Mouse (Mus musculus) stomach, postnatal 0 days (tissue): ENCODE results near the gene 3110009E18Rik.

Experiments used
- CTCF ChIP-seq: IDR thresholded peaks from 2 replicates; pipeline ENCODE4 v1.5.1; 2016; ENCODE audit warnings: antibody characterized with exemption, low read depth, mild to moderate bottlenecking, moderate library complexity
- EP300 ChIP-seq: optimal IDR thresholded peaks from 2 replicates; pipeline ENCODE3; 2016; ENCODE audit warnings: antibody characterized with exemption

DNA sequence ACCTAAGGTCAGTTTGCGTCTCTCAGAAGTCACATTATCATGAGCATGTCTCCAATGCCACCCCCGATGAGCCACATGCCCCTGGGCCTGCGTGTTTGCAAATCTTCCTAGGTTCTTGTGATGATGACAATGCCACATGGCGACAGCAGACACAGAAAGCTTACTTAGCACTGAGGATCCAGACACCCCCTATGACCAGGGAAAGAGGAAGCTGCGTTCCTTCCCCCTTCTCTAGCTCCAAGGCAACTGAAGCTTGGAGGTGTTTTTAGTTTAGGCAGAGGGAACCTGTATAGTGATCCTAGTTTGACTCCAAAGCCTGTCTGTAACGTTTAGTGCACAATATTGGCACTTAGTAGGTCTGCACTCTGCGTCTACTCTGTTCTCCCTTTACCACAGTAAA, 49.3 kb downstream of the 3110009E18Rik start:
- no peak for TF ChIP-seq CTCF
- TF ChIP-seq EP300, result no peak
